Mouse (Mus musculus): ENCODE measurements around the gene Rbfox1.

GRCm38 (mm10) chr16:7150201-7150791 is 1265.1 kb downstream of the Rbfox1 start:
- no peak for TF ChIP-seq TBP (IDR thresholded peaks at IDR 0.05; ENCODE audit: low read depth, low read length)
- no peak for TF ChIP-seq POLR2A (IDR thresholded peaks at IDR 0.05; ENCODE audit: control insufficient read depth in 1 of 2, insufficient read depth in 1 of 2, low read depth in 1 of 2, low read length in 2 of 2, poor library complexity in 1 of 2)
- no peak for TF ChIP-seq CTCF (IDR thresholded peaks at IDR 0.05 in 2 of 3, conservative IDR thresholded peaks at IDR 0.05 in 1 of 3; ENCODE audit: control insufficient read depth in 1 of 3, insufficient read depth in 1 of 3, low read depth in 2 of 3, low read length in 3 of 3, poor library complexity in 1 of 3, severe bottlenecking in 1 of 3)
- TF ChIP-seq MAZ (IDR thresholded peaks at IDR 0.05; ENCODE audit: low read depth, low read length): no peak
- no peak for TF ChIP-seq GATA1 (IDR thresholded peaks at IDR 0.05; ENCODE audit: low read depth, low read length)
- no peak for TF ChIP-seq MYC (IDR thresholded peaks at IDR 0.05; ENCODE audit: low read depth, low read length)
